Mouse (Mus musculus): ENCODE measurements around the gene Rab3c. TPM values are rescaled to one million over a fixed set of nuclear protein-coding genes. Genes with fewer than 3 reads are reported as not detected.

The Rab3c gene
- polyA plus RNA-seq, 1 experiment from 2014 or later: 3.1 TPM

DNA sequence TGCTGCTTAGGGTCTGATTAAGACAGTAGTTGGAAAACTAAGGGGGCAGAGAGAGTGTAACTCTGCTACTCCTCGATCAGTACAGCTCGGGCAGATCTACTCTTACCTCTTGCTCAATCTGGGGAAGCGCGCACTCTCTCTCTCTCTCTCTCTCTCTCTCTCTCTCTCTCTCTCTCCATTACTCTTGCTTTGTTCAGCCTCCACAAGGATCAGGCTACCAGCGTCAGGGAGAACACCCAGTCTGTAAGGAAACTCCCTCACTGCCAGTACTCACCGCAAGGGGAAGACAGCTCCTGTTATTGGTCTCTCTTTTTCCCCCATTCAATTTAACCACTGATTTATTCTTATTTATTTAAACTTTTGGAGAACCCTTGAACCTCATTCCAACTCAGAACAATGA, 185.8 kb downstream of the Rab3c start:
- no peak overlapping the region for H3K9ac ChIP-seq (ENCODE audit: low read length)
- WGBS: 65% methylated on average over 6 of the region's 6 CpGs
- no peaks in the 10 kb centered on the region for H3K36me3 ChIP-seq (ENCODE audit: control insufficient read depth, insufficient read depth, low read length)
- no peak overlapping the region for H3K4me3 ChIP-seq (ENCODE audit: low read depth, low read length)
- ATAC-seq (ENCODE audit: low FRiP score, low TSS enrichment) (no peak), DNase-seq (ENCODE audit: low spot score) (no peak)
- H3K9me3 ChIP-seq (ENCODE audit: control insufficient read depth, low read length): no peaks in the 10 kb centered on the region
- TF ChIP-seq EP300 (optimal IDR thresholded peaks at IDR 0.05) (no peak), CTCF (IDR thresholded peaks at IDR 0.05; ENCODE audit: low read depth) (no peak)
- H3K27me3 ChIP-seq (ENCODE audit: control insufficient read depth, insufficient read depth, low read length): no peaks in the 10 kb centered on the region
- H3K4me2 ChIP-seq (replicated peaks; ENCODE audit: low read depth): no peak overlapping the region
- no peaks in the 10 kb centered on the region for H3K4me1 ChIP-seq (replicated peaks; ENCODE audit: control insufficient read depth, insufficient read depth)
- H3K27ac ChIP-seq (replicated peaks): no peak overlapping the region

DNA sequence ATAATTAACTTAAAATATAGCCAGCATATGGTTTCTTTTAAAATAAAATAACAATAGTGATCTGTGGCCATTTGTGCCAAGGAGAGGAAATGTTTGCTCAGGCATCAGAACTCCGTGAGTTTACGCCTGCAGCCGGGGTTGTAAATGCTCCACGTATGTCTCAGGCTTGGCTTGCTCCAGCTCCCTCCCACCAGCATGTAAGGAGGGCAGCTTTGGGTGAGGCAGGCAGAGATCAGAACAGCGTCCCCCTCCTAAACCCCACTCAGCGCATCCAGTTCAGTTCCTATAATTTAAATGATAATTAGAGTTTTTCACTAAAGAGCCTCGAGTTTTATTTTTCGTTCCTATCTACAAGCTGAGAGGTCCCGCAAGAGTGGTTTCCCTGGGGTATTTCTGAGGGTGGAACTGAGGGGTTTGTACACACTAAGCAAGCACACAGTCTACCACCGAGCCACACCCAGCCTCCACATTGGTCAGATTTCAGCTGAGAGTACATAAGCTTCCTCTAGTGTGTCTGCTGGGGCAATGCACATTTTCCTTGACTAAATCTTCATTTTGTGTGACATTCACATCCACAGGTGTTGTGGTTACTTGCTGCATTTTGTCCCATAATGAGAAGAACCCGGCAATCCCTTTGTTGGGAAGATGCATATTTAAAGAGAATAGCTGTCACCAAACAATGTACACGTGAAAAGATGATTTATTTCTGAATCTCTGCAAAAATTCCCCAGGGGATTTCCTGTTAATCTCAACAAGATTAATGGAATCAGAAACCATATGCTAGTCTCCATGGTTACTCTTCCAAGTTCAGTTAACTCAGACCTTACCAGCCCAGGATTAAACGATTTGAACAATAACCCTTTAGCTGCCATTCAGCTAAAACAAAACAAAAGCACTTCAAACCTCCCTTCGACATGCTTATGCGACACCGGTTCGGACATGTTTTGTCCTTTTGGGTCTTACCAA, 186.8 kb downstream of the Rab3c start:
- H3K36me3 ChIP-seq (ENCODE audit: control insufficient read depth, insufficient read depth, low read length): no peaks in the 10 kb centered on the region
- WGBS: 39% methylated on average over 17 of the region's 17 CpGs
- ATAC-seq (ENCODE audit: low FRiP score, low TSS enrichment) (no peak), DNase-seq (ENCODE audit: low spot score) (no peak)
- H3K27me3 ChIP-seq (ENCODE audit: control insufficient read depth, insufficient read depth, low read length): no peaks in the 10 kb centered on the region
- H3K27ac ChIP-seq (replicated peaks): no peak overlapping the region
- H3K4me2 ChIP-seq (replicated peaks; ENCODE audit: low read depth): no peak overlapping the region
- no peak overlapping the region for H3K4me3 ChIP-seq (ENCODE audit: low read depth, low read length)
- H3K9ac ChIP-seq (ENCODE audit: low read length): no peak overlapping the region
- no peaks in the 10 kb centered on the region for H3K9me3 ChIP-seq (ENCODE audit: control insufficient read depth, low read length)
- no peak for TF ChIP-seq CTCF (IDR thresholded peaks at IDR 0.05; ENCODE audit: low read depth)
- no peak for TF ChIP-seq EP300 (optimal IDR thresholded peaks at IDR 0.05)
- no peaks in the 10 kb centered on the region for H3K4me1 ChIP-seq (replicated peaks; ENCODE audit: control insufficient read depth, insufficient read depth)

- TF ChIP-seq EP300 (optimal IDR thresholded peaks at IDR 0.05): no peak
- no peak for TF ChIP-seq CTCF (IDR thresholded peaks at IDR 0.05; ENCODE audit: low read depth)
- H3K4me1 ChIP-seq (replicated peaks; ENCODE audit: control insufficient read depth, insufficient read depth): no peaks in the 10 kb centered on the region
- no peak for DNase-seq (ENCODE audit: low spot score)
- no peak for ATAC-seq (ENCODE audit: low FRiP score, low TSS enrichment)
- H3K4me3 ChIP-seq (ENCODE audit: low read depth, low read length): no peak overlapping the region
- H3K9me3 ChIP-seq (ENCODE audit: control insufficient read depth, low read length): no peaks in the 10 kb centered on the region
- H3K27me3 ChIP-seq (ENCODE audit: control insufficient read depth, insufficient read depth, low read length): no peaks in the 10 kb centered on the region
- H3K4me2 ChIP-seq (replicated peaks; ENCODE audit: low read depth): no peak overlapping the region
- no peaks in the 10 kb centered on the region for H3K36me3 ChIP-seq (ENCODE audit: control insufficient read depth, insufficient read depth, low read length)
- H3K9ac ChIP-seq (ENCODE audit: low read length): no peak overlapping the region
- WGBS: 79% methylated on average over 8 of the region's 8 CpGs
- H3K27ac ChIP-seq (replicated peaks): no peak overlapping the region
Measured at GRCm38 (mm10) chr13:110083961-110084360, 196.8 kb downstream of the Rab3c start.

- no peak for ATAC-seq (ENCODE audit: low FRiP score, low TSS enrichment)
- no peaks in the 10 kb centered on the region for H3K9me3 ChIP-seq (ENCODE audit: control insufficient read depth, low read length)
- no peak overlapping the region for H3K4me2 ChIP-seq (replicated peaks; ENCODE audit: low read depth)
- no peak overlapping the region for H3K4me3 ChIP-seq (ENCODE audit: low read depth, low read length)
- H3K9ac ChIP-seq (ENCODE audit: low read length): no peak overlapping the region
- no peaks in the 10 kb centered on the region for H3K4me1 ChIP-seq (replicated peaks; ENCODE audit: control insufficient read depth, insufficient read depth)
- no peak for TF ChIP-seq EP300 (optimal IDR thresholded peaks at IDR 0.05)
- TF ChIP-seq CTCF (IDR thresholded peaks at IDR 0.05; ENCODE audit: low read depth): no peak
- no peaks in the 10 kb centered on the region for H3K36me3 ChIP-seq (ENCODE audit: control insufficient read depth, insufficient read depth, low read length)
- no peaks in the 10 kb centered on the region for H3K27me3 ChIP-seq (ENCODE audit: control insufficient read depth, insufficient read depth, low read length)
- H3K27ac ChIP-seq (replicated peaks): no peak overlapping the region
- DNase-seq (ENCODE audit: low spot score): no peak
Measured at GRCm38 (mm10) chr13:110081174-110081573, 199.6 kb downstream of the Rab3c start.

DNA sequence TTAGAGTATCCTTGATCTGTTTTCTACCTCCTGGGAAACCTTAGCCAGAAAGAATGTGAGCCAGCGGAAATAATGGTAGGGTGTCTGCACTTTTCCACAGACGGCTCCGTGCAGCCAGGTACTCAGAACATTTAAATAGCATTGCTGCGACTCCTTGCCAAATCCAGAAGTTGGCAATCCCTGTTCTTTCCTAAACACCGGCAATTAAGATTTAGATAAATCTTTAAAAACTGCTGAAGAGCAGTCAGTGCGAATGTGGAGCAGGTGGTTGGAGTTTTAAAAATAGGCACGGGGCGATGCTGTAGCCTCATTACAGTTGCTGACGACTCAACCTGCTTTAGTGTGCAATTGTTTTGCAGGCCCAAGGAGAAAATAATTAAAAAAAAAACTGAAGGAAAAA, 205.2 kb downstream of the Rab3c start:
- Histone ChIP-seq H3K9me3 (ENCODE audit: control insufficient read depth, low read length) (no peaks in the 10 kb centered on the region), H3K4me1 (replicated peaks; ENCODE audit: control insufficient read depth, insufficient read depth) (no peaks in the 10 kb centered on the region), H3K27ac (replicated peaks) (no peak overlapping the region), H3K36me3 (ENCODE audit: control insufficient read depth, insufficient read depth, low read length) (no peaks in the 10 kb centered on the region), H3K4me3 (ENCODE audit: low read depth, low read length) (no peak overlapping the region), H3K9ac (ENCODE audit: low read length) (no peak overlapping the region), H3K4me2 (replicated peaks; ENCODE audit: low read depth) (no peak overlapping the region), H3K27me3 (ENCODE audit: control insufficient read depth, insufficient read depth, low read length) (no peaks in the 10 kb centered on the region)
- WGBS: 72% methylated on average over 9 of the region's 9 CpGs
- TF ChIP-seq CTCF (IDR thresholded peaks at IDR 0.05; ENCODE audit: low read depth) (no peak), EP300 (optimal IDR thresholded peaks at IDR 0.05) (no peak)
- ATAC-seq (ENCODE audit: low FRiP score, low TSS enrichment): no peak
- no peak for DNase-seq (ENCODE audit: low spot score)

- 59% methylated on average over 2 of the region's 2 CpGs for WGBS
- H3K9me3 ChIP-seq (ENCODE audit: control insufficient read depth, low read length): no peaks in the 10 kb centered on the region
- H3K9ac ChIP-seq (ENCODE audit: low read length): no peak overlapping the region
- H3K36me3 ChIP-seq (ENCODE audit: control insufficient read depth, insufficient read depth, low read length): no peaks in the 10 kb centered on the region
- no peaks in the 10 kb centered on the region for H3K27me3 ChIP-seq (ENCODE audit: control insufficient read depth, insufficient read depth, low read length)
- no peak overlapping the region for H3K27ac ChIP-seq (replicated peaks)
- H3K4me2 ChIP-seq (replicated peaks; ENCODE audit: low read depth): no peak overlapping the region
- ATAC-seq (ENCODE audit: low FRiP score, low TSS enrichment): no peak
- no peak for DNase-seq (ENCODE audit: low spot score)
- TF ChIP-seq EP300 (optimal IDR thresholded peaks at IDR 0.05) (no peak), CTCF (IDR thresholded peaks at IDR 0.05; ENCODE audit: low read depth) (no peak)
- no peaks in the 10 kb centered on the region for H3K4me1 ChIP-seq (replicated peaks; ENCODE audit: control insufficient read depth, insufficient read depth)
- H3K4me3 ChIP-seq (ENCODE audit: low read depth, low read length): no peak overlapping the region
Measured at GRCm38 (mm10) chr13:110074180-110074579, 206.6 kb downstream of the Rab3c start.

Data from stomach, postnatal 0 days (tissue).